Mouse (Mus musculus): ENCODE measurements around the gene Sertad1. TPM values are rescaled to one million over a fixed set of nuclear protein-coding genes. Genes with fewer than 3 reads are reported as not detected.

Gene Sertad1
- polyA plus RNA-seq, 1 experiment from 2014 or later: 18.6 TPM

Other genes starting within 250 kb of the Sertad1 start
- gene Numbl, start 228.5 kb upstream of the Sertad1 start, polyA plus RNA-seq (2016; fragmentation: Nextera tagmentation; extraction: Ambion mirVana): 13.6 and 15.6 TPM in 2 replicates
- gene Ltbp4, start 149.2 kb upstream of the Sertad1 start, polyA plus RNA-seq (2016; fragmentation: Nextera tagmentation; extraction: Ambion mirVana): 8.5 and 11.1 TPM in 2 replicates
- gene Shkbp1, start 130.9 kb upstream of the Sertad1 start, polyA plus RNA-seq (2016; fragmentation: Nextera tagmentation; extraction: Ambion mirVana): 62.4 and 67.7 TPM in 2 replicates
- gene Gm20479, start 129.5 kb upstream of the Sertad1 start, polyA plus RNA-seq (2016; fragmentation: Nextera tagmentation; extraction: Ambion mirVana): 1.4 TPM in 1 of 2 replicates, not detected in the other
- gene Sptbn4, start 39.2 kb upstream of the Sertad1 start, polyA plus RNA-seq (2016; fragmentation: Nextera tagmentation; extraction: Ambion mirVana): 0.20 and 0.37 TPM in 2 replicates
- 34.8 and 45.5 TPM in 2 replicates for gene Blvrb, start 38.9 kb upstream of the Sertad1 start, polyA plus RNA-seq (2016; fragmentation: Nextera tagmentation; extraction: Ambion mirVana)
- 21.7 and 24.8 TPM in 2 replicates for gene Sertad3, start 13.1 kb upstream of the Sertad1 start, polyA plus RNA-seq (2016; fragmentation: Nextera tagmentation; extraction: Ambion mirVana)
- 3.1 TPM in 2 replicates for gene Prx, start 12.4 kb downstream of the Sertad1 start, polyA plus RNA-seq (2016; fragmentation: Nextera tagmentation; extraction: Ambion mirVana)
- gene Hipk4, start 36.4 kb downstream of the Sertad1 start, polyA plus RNA-seq (2016; fragmentation: Nextera tagmentation; extraction: Ambion mirVana): 0.41 and 0.63 TPM in 2 replicates
- 41.9 and 42.0 TPM in 2 replicates for gene Pld3, start 66.3 kb downstream of the Sertad1 start, polyA plus RNA-seq (2016; fragmentation: Nextera tagmentation; extraction: Ambion mirVana)
- 38.8 and 39.3 TPM in 2 replicates for gene 2310022A10Rik, start 66.3 kb downstream of the Sertad1 start, polyA plus RNA-seq (2016; fragmentation: Nextera tagmentation; extraction: Ambion mirVana)
- 73.3 and 78.8 TPM in 2 replicates for gene Akt2, start 104.6 kb downstream of the Sertad1 start, polyA plus RNA-seq (2016; fragmentation: Nextera tagmentation; extraction: Ambion mirVana)
- 2.8 and 3.7 TPM in 2 replicates for gene Ttc9b, start 167.0 kb downstream of the Sertad1 start, polyA plus RNA-seq (2016; fragmentation: Nextera tagmentation; extraction: Ambion mirVana)
- gene Map3k10, start 187.7 kb downstream of the Sertad1 start, polyA plus RNA-seq (2016; fragmentation: Nextera tagmentation; extraction: Ambion mirVana): 7.9 and 8.3 TPM in 2 replicates
- gene Zfp607b, start 202.4 kb downstream of the Sertad1 start, polyA plus RNA-seq (2016; fragmentation: Nextera tagmentation; extraction: Ambion mirVana): 6.7 and 7.6 TPM in 2 replicates
- 70.8 and 76.5 TPM in 2 replicates for gene Zfp60, start 244.5 kb downstream of the Sertad1 start, polyA plus RNA-seq (2016; fragmentation: Nextera tagmentation; extraction: Ambion mirVana)